ENCODE assay signal across 23 mouse cellular contexts in genomic region chr7:49589635-49590034, GRCm38 (mm10). TPM values are rescaled to one million over a fixed set of nuclear protein-coding genes. Genes with fewer than 3 reads are reported as not detected.
DNase-seq lines count a peak whose midpoint lies in the region; ATAC-seq and TF ChIP-seq lines count a peak whose summit lies in the region.
"Had no signal": no experiment of that assay in that cellular context is flagged by ENCODE, and none has a peak within 500 bp of the region (broad histone marks: within the 10 kb centered on the region; RNA-seq: fewer than 3 reads in every experiment).

No protein-coding gene starts in this region.

- H3K9ac ChIP-seq in hindbrain, postnatal 0 days (replicated peaks; ENCODE audit: low read length), result no peak overlapping the region
- H3K9ac ChIP-seq: forebrain, embryonic 13.5 days; forebrain, postnatal 0 days; heart, embryonic 13.5 days; hindbrain, embryonic 15.5 days had no signal

- H3K27me3 ChIP-seq in hindbrain, postnatal 0 days (ENCODE audit: insufficient read depth, low read length), result no peaks in the 10 kb centered on the region
- H3K27me3 ChIP-seq: forebrain, embryonic 13.5 days; heart, embryonic 13.5 days; hindbrain, embryonic 15.5 days had no signal

- H3K4me1 ChIP-seq in hindbrain, postnatal 0 days (ENCODE audit: insufficient read depth, low read length), result no peaks in the 10 kb centered on the region
- H3K4me1 ChIP-seq: embryonic facial prominence, embryonic 10.5 days; forebrain, embryonic 13.5 days; heart, embryonic 13.5 days; hindbrain, embryonic 15.5 days had no signal

- H3K9me3 ChIP-seq in hindbrain, postnatal 0 days (ENCODE audit: low read length), result no peaks in the 10 kb centered on the region
- H3K9me3 ChIP-seq: embryonic facial prominence, embryonic 10.5 days; forebrain, embryonic 13.5 days; heart, embryonic 13.5 days; hindbrain, embryonic 15.5 days had no signal

- ATAC-seq in hindbrain, postnatal 0 days, result no peak
- ATAC-seq: forebrain, embryonic 13.5 days; forebrain, postnatal 0 days; inflammation-experienced regulatory T-cells, adult 6 months; intestine, postnatal 0 days had no signal

- no peak overlapping the region for H3K27ac ChIP-seq in hindbrain, postnatal 0 days
- H3K27ac ChIP-seq: embryonic facial prominence, embryonic 10.5 days; forebrain, embryonic 13.5 days; gastrocnemius, adult 2 months; heart, embryonic 13.5 days; hindbrain, embryonic 15.5 days had no signal

- no peak overlapping the region for H3K4me2 ChIP-seq in hindbrain, postnatal 0 days (ENCODE audit: low read depth, low read length)
- H3K4me2 ChIP-seq: forebrain, embryonic 13.5 days; heart, embryonic 13.5 days; hindbrain, embryonic 15.5 days had no signal

- peaks cover 63% of the 10 kb centered on the region; the same call in 1 of the 2 replicates for H3K36me3 ChIP-seq in hindbrain, postnatal 0 days (ENCODE audit: insufficient read depth, low read length)

- no peak overlapping the region for H3K4me3 ChIP-seq in hindbrain, postnatal 0 days (ENCODE audit: low read length)
- H3K4me3 ChIP-seq: embryonic facial prominence, embryonic 10.5 days; forebrain, embryonic 13.5 days; gastrocnemius, adult 2 months; heart, embryonic 13.5 days; hindbrain, embryonic 15.5 days had no signal

- peak; percentile 57 for DNase-seq in brain, adult 2 months (ENCODE audit: low read depth, low spot score)
- peak; percentile 54 to 57 for DNase-seq in cerebellum, adult 18-20 months
- DNase-seq in cerebellum, adult 9-11 months, result peak; percentile 60
- peak; percentile 42 to 53 for DNase-seq in cerebellum, postnatal 36 days
- DNase-seq in hindbrain, postnatal 0 days (ENCODE audit: low spot score), result no peak
- DNase-seq in layer of hippocampus, adult 8-10 months (ENCODE audit: low spot score in 2 of 2), result no peak
- DNase-seq in layer of hippocampus, postnatal 14 days (ENCODE audit: low spot score in 2 of 2), result no peak
- DNase-seq: adrenal gland, adult 8-10 months; adrenal gland, postnatal 36 days; forebrain, postnatal 0 days; gastrocnemius, adult 2 months; gastrocnemius, postnatal 25 days; heart, postnatal 36 days; kidney, adult 8-10 months had no signal

- WGBS in hindbrain, postnatal 0 days, result 86% methylated on average over 8 of the region's 8 CpGs

- no peak for TF ChIP-seq CTCF in hindbrain, postnatal 0 days (IDR thresholded peaks at IDR 0.05; ENCODE audit: low read depth)

RNA-seq across cellular contexts. Expression of gene Dbx1, which starts 47.0 kb away (rescaled TPM):
- total RNA-seq in hindbrain, postnatal 0 days (2014; rRNA removed), result 0.43 and 0.68 TPM in 2 replicates
- polyA plus RNA-seq in hindbrain, postnatal 0 days (2015; fragmentation: Nextera tagmentation; extraction: Ambion mirVana), result 0.53 and 0.59 TPM in 2 replicates
- not detected for total RNA-seq in layer of hippocampus, adult 8-10 months (2022)
- not detected for total RNA-seq in layer of hippocampus, postnatal 14 days (2021)
- total RNA-seq: adrenal gland, adult 8-10 months; adrenal gland, postnatal 36 days; ES-E14; gastrocnemius, adult 2 months; gastrocnemius, postnatal 25 days; granulocyte monocyte progenitor cell, adult 5-6 weeks; heart, postnatal 36 days had no signal
- polyA plus RNA-seq: heart, embryonic 13.5 days; heart, postnatal 0 days; inflammation-experienced regulatory T-cells, adult 6 months; intestine, postnatal 0 days had no signal

Comparison
In these comparisons a context has a peak if more than half of its experiments do, and no peak if none do; other contexts are left out.
1. DNase-seq: peak in brain, adult 2 months (single experiment), cerebellum, adult 18-20 months (2 of 2), cerebellum, adult 9-11 months (single experiment) and cerebellum, postnatal 36 days (2 of 2); none in hindbrain, postnatal 0 days (single experiment), layer of hippocampus, adult 8-10 months (0 of 2) and layer of hippocampus, postnatal 14 days (0 of 2).